Mouse (Mus musculus) embryonic facial prominence, embryonic 12.5 days (tissue): ENCODE measurements around the gene Obscn. TPM values are rescaled to one million over a fixed set of nuclear protein-coding genes. Genes with fewer than 3 reads are reported as not detected.

ENCODE experiments used
- ATAC-seq: fragments of 200-750 bp; cut with Nextera tagmentation; 2 replicates; pipeline ENCODE4 v1.8.0; 2017; ENCODE audit not compliant: insufficient number of reproducible peaks, insufficient read depth, low FRiP score, low TSS enrichment
- H3K27ac ChIP-seq: fragments of 300-500 bp; sonication (generic); 2 replicates; pipeline ENCODE4 v1.5.1; 2016; ENCODE audit warnings: mild to moderate bottlenecking
- H3K27me3 ChIP-seq: fragments of 300-500 bp; sonication (generic); 2 replicates; pipeline ENCODE4 v1.6.1; 2016; ENCODE audit warnings: mild to moderate bottlenecking, moderate library complexity
- H3K36me3 ChIP-seq: fragments of 300-500 bp; sonication (generic); 2 replicates; pipeline ENCODE4 v1.6.1; 2016; ENCODE audit warnings: mild to moderate bottlenecking
- H3K4me1 ChIP-seq: fragments of 300-500 bp; sonication (generic); 2 replicates; pipeline ENCODE4 v1.6.1; 2016
- H3K4me2 ChIP-seq: fragments of 300-500 bp; sonication (generic); replicated peaks from 2 replicates; pipeline ENCODE4 v1.6.1; 2016; ENCODE audit warnings: mild to moderate bottlenecking, moderate library complexity
- H3K4me3 ChIP-seq: fragments of 300-500 bp; sonication (generic); 2 replicates; pipeline ENCODE4 v1.5.1; 2016; ENCODE audit warnings: mild to moderate bottlenecking
- H3K9ac ChIP-seq: fragments of 300-500 bp; sonication (generic); 2 replicates; pipeline ENCODE4 v1.6.1; 2016; ENCODE audit warnings: mild to moderate bottlenecking, moderate library complexity
- H3K9me3 ChIP-seq: fragments of 300-500 bp; sonication (generic); 2 replicates; pipeline ENCODE4 v1.6.1; 2016; ENCODE audit warnings: mild to moderate bottlenecking, moderate library complexity
- WGBS: fragments of 180-500 bp; shearing (Covaris S2); methylation state at CpG from one replicate; pipeline ENCODE4 v1.1.7; 2016; 5-methylcytosine and 5-hydroxymethylcytosine counted together
- polyA plus RNA-seq: library from polyadenylated mRNA; unstranded; fragments of >200 nt; fragmentation: Nextera tagmentation; extraction: Ambion mirVana; gene quantifications from 2 replicates; pipeline ENCODE4 v1.2.1, GENCODE M21; 2016

The Obscn gene
- polyA plus RNA-seq, 1 experiment from 2014 or later = 0.28 TPM

GRCm38 (mm10) chr11:59163255-59164236 is 27.3 kb upstream of the Obscn start, which contains the start of gene Iba57:
Iba57 (minus strand) TSS chr11:59163739.
- H3K27ac ChIP-seq = peak within 1 kb of the TSS; percentile 98
- peak within 1 kb of the TSS; percentile 79 for H3K4me3 ChIP-seq
- peak within 1 kb of the TSS; percentile 87 for H3K9ac ChIP-seq
- WGBS = 3% methylated on average over 52 of the region's 68 CpGs
- peaks cover 12% of the 10 kb centered on the region; the same call in 1 of the 2 replicates for H3K4me1 ChIP-seq
- H3K9me3 ChIP-seq = no peaks in the 10 kb centered on the region
- peak; percentile 96 for ATAC-seq
- peak within 1 kb of the TSS; percentile 53 for H3K4me2 ChIP-seq
- H3K27me3 ChIP-seq = no peaks in the 10 kb centered on the region
- no peaks in the 10 kb centered on the region; the same call in 1 of the 2 replicates for H3K36me3 ChIP-seq

- Histone ChIP-seq H3K4me2 (peak overlapping the region; percentile 53), H3K4me1 (peaks cover 12% of the 10 kb centered on the region; the same call in 1 of the 2 replicates), H3K4me3 (peak overlapping the region; percentile 79), H3K9me3 (no peaks in the 10 kb centered on the region), H3K36me3 (peaks cover 6% of the 10 kb centered on the region; the same call in 1 of the 2 replicates), H3K27ac (0 out of 2 replicates have a peak overlapping the region, but pooled peaks have one; percentile 50), H3K9ac (peak overlapping the region; percentile 43), H3K27me3 (no peaks in the 10 kb centered on the region)
- 0 out of 2 replicates have a peak, but pooled peaks have one; percentile 8 for ATAC-seq
- 68% methylated on average over 9 of the region's 9 CpGs for WGBS
These were observed 26.4 kb upstream of the Obscn start for GRCm38 (mm10) chr11:59162443-59163254.

DNA sequence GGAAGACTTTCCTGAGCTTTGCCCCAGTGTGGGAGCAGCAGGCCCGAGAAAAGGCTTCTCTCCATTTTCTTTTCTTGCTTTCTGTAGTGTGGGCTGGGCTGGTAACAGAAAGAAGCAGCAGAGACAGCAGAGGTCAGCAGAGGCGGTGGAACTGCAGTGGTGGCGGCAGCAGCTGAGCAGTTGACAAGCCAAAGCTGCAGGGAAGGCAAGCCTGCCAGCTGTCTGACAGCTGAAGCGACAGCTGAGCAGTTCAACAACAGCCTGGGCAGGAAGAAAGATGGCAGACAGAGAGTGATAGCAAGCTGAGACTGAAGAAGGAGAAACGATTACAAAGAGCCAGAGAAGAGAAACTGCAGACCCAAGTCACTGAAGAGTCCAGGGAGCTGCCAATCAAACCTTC is 25.2 kb upstream of the Obscn start:
- ATAC-seq = no peak

DNA sequence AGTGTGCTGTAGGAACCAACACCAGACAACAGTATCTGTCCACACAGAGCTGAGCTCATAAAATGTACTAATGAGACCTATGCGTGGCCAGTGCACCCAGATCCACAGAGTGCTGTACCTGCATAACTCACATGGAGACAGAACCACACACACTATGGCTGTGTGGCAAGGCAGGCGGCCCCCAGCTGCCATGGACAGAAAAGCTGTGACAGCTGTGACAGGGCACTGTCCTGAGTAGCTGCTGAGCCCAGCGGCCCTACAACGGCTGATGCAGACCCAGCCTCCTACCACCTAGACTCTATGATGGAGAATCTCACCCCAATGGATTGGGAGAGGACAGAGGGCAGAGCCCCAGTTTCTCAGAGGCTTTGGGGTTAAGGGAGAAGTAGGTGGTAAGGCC is 23.4 kb upstream of the Obscn start:
- no peak for ATAC-seq
- Histone ChIP-seq H3K27ac (no peak overlapping the region), H3K9me3 (no peaks in the 10 kb centered on the region), H3K4me3 (no peak overlapping the region), H3K36me3 (peaks cover 16% of the 10 kb centered on the region; the same call in 1 of the 2 replicates), H3K4me2 (no peak overlapping the region), H3K4me1 (peaks cover 12% of the 10 kb centered on the region; the same call in 1 of the 2 replicates), H3K9ac (no peak overlapping the region), H3K27me3 (no peaks in the 10 kb centered on the region)
- WGBS = 90% methylated on average over 4 of the region's 4 CpGs

More for the DNA sequence above, 25.2 kb upstream of the Obscn start:
- Histone ChIP-seq H3K9ac (no peak overlapping the region), H3K4me2 (no peak overlapping the region), H3K27ac (no peak overlapping the region), H3K4me3 (no peak overlapping the region), H3K4me1 (peaks cover 12% of the 10 kb centered on the region; the same call in 1 of the 2 replicates), H3K9me3 (no peaks in the 10 kb centered on the region), H3K36me3 (peaks cover 8% of the 10 kb centered on the region; the same call in 1 of the 2 replicates), H3K27me3 (no peaks in the 10 kb centered on the region)
- WGBS = 81% methylated on average over 5 of the region's 5 CpGs

DNA sequence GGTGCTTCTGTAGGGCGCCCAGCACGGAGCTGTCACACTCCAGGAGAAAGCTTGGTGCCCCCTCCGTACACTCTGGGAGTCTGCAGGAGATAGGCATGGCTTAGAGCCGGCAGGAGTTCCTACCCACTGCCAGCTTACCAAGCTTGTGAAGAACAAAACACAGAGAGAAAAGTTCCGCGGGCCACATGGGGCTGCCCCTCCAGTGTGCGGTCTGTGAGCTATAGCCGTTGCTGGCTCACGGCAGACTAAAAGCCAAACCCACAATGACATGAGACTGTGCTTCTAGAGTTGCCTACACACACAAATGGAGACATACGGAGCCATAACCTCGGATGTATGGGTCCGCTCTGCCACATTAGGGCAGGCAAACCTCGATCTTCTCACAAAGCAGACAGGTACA is 22.9 kb upstream of the Obscn start:
- WGBS = 92% methylated on average over 13 of the region's 13 CpGs

DNA sequence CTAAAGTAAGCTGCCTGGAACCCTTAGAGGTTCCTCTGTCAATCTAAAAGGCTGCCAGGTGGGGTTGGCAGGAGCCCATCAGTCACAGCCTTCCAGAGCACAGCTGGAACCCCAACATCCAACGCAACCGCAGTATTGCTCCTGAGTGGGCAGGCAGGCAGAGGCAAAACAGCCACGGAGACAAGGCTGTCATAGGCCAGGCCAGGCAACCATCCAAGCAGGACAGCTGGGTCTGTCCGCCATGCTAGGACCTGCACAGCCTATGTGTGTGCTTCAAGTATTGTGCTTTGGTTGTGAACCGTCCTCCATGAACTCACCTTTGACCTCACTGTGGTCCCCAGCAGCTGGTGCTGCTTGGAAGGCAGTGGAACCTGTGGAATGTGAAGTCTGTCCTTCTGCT is 19.7 kb upstream of the Obscn start:
- no peaks in the 10 kb centered on the region for H3K9me3 ChIP-seq

More for the DNA sequence above, 22.9 kb upstream of the Obscn start:
- peaks cover 10% of the 10 kb centered on the region; the same call in 1 of the 2 replicates for H3K4me1 ChIP-seq
- no peaks in the 10 kb centered on the region for H3K9me3 ChIP-seq
- H3K27ac ChIP-seq = no peak overlapping the region
- H3K36me3 ChIP-seq = peaks cover 16% of the 10 kb centered on the region; the same call in 1 of the 2 replicates
- no peak overlapping the region for H3K4me2 ChIP-seq
- no peaks in the 10 kb centered on the region for H3K27me3 ChIP-seq
- no peak for ATAC-seq
- H3K4me3 ChIP-seq = no peak overlapping the region
- no peak overlapping the region for H3K9ac ChIP-seq

DNA sequence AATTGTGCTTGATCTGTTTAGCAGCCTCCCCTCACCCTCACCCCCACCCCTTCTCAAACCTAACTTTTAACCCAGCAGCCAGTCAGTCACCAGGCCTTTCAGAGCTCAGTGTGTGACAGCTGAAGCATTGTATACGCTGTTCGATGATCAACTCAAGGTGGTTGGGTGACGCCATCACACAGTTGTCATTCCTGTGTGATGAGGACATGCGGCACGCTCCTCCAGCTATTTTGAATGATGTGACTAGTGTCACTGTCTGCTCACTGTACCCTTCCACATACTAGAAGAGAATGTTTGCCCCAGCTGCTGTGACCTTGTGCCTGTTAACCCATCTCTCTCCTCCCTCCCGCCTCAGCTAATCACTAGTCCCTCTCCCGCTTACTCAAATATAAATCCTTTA is 18.0 kb upstream of the Obscn start:
- 85% methylated on average over 7 of the region's 7 CpGs for WGBS
- Histone ChIP-seq H3K36me3 (peaks cover 16% of the 10 kb centered on the region; the same call in 1 of the 2 replicates), H3K27me3 (no peaks in the 10 kb centered on the region), H3K9ac (no peak overlapping the region), H3K4me2 (no peak overlapping the region), H3K4me3 (no peak overlapping the region), H3K9me3 (no peaks in the 10 kb centered on the region), H3K27ac (no peak overlapping the region), H3K4me1 (no peaks in the 10 kb centered on the region)
- ATAC-seq = no peak

More for the DNA sequence above, 19.7 kb upstream of the Obscn start:
- H3K27ac ChIP-seq = no peak overlapping the region
- peaks cover 16% of the 10 kb centered on the region; the same call in 1 of the 2 replicates for H3K36me3 ChIP-seq
- no peak for ATAC-seq
- H3K4me3 ChIP-seq = no peak overlapping the region
- no peak overlapping the region for H3K9ac ChIP-seq
- 87% methylated on average over 5 of the region's 5 CpGs for WGBS
- no peaks in the 10 kb centered on the region for H3K27me3 ChIP-seq
- H3K4me1 ChIP-seq = no peaks in the 10 kb centered on the region
- H3K4me2 ChIP-seq = no peak overlapping the region

- Histone ChIP-seq H3K9me3 (no peaks in the 10 kb centered on the region), H3K4me3 (no peak overlapping the region), H3K4me2 (no peak overlapping the region), H3K4me1 (no peaks in the 10 kb centered on the region), H3K27me3 (no peaks in the 10 kb centered on the region), H3K9ac (no peak overlapping the region), H3K36me3 (0 out of 2 replicates have a peak, but pooled peaks cover 11% of the 10 kb centered on the region), H3K27ac (no peak overlapping the region)
- 28% methylated on average over 3 of the region's 3 CpGs for WGBS
- ATAC-seq = no peak
These were observed 15.5 kb upstream of the Obscn start for GRCm38 (mm10) chr11:59151729-59152128.

DNA sequence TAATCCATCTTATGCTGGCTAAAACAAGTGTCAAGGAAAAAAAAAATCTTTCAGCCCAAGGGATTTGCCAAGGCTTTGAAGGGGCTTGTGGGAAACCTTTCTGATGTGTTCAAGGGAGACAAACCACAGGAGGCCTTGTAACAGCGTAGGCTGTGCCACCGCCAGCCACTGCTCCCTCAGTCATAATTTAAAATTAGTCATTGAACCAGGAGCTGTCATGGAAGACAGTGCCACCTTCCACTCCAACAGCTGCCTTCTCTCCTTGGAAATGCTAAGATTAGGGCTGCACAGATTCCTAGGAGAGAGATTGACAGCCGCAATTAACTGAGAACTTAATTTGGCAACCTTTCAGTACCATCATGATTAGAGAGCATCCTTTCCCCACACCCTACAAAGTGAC is 13.1 kb upstream of the Obscn start:
- 72% methylated on average over 3 of the region's 3 CpGs for WGBS
- Histone ChIP-seq H3K4me1 (no peaks in the 10 kb centered on the region), H3K27me3 (no peaks in the 10 kb centered on the region), H3K9me3 (no peaks in the 10 kb centered on the region), H3K27ac (no peak overlapping the region), H3K4me3 (no peak overlapping the region), H3K36me3 (no peaks in the 10 kb centered on the region), H3K9ac (no peak overlapping the region), H3K4me2 (no peak overlapping the region)
- no peak for ATAC-seq

DNA sequence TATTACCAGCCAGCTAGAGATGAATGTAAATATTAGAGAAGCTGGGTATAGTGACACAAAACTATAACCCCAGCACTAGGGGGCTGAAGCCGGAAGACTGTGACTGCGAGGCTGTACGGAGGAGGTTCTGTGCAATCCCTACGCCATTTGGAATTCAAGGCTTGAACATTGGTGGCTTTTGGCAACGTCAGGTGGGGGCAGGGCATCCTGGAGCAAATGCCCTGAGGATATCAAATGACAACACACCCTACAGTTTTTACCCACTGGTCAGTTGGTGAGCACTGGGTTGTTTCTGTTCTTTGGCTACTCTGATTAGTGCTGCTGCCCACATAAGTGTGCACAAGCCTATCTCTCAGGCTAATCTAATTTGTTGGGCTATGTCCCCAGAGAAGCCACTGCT is 6.8 kb upstream of the Obscn start:
- no peak for ATAC-seq
- WGBS = 65% methylated on average over 5 of the region's 5 CpGs
- Histone ChIP-seq H3K9me3 (no peaks in the 10 kb centered on the region), H3K27me3 (peaks cover 21% of the 10 kb centered on the region), H3K9ac (no peak overlapping the region), H3K4me1 (no peaks in the 10 kb centered on the region), H3K36me3 (no peaks in the 10 kb centered on the region), H3K4me3 (no peak overlapping the region), H3K4me2 (no peak overlapping the region), H3K27ac (no peak overlapping the region)

DNA sequence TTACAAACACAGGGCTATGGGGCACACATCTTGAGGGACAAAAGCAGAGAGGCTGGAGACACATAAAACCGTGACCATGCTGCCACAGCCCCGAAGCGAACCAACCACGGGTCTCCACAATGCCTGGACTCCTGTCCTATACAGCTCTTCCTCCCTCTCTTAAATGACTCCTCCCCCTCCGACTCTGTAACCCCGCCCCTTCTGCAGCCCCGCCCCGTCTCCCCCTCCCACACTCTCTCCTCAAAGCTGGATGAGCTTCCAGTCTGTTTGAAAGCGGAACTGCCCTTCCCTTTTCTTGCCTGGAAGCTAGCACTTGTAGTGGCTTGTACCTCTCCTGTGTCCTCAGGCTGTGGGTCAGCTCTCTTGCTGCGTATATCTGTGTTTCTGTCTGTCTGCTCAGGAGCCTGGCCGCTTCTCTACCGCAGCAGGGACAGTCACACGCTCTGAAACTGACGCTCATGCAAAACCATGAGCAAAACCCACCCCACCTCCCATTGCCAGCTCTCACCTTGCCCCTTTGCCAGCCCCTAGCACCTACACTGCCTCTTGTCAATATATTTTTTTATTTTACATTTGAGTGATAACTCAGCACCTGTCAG is 5.7 kb upstream of the Obscn start:
- Histone ChIP-seq H3K9ac (no peak overlapping the region), H3K27me3 (peaks cover 32% of the 10 kb centered on the region), H3K4me3 (no peak overlapping the region), H3K36me3 (no peaks in the 10 kb centered on the region), H3K9me3 (no peaks in the 10 kb centered on the region), H3K4me1 (no peaks in the 10 kb centered on the region), H3K4me2 (peak overlapping the region; percentile 30), H3K27ac (no peak overlapping the region)
- 9% methylated on average over 14 of the region's 14 CpGs for WGBS
- 0 out of 2 replicates have a peak, but pooled peaks have one; percentile 28 for ATAC-seq
